Mouse (Mus musculus): ENCODE results near the gene Camk1g.

DNA sequence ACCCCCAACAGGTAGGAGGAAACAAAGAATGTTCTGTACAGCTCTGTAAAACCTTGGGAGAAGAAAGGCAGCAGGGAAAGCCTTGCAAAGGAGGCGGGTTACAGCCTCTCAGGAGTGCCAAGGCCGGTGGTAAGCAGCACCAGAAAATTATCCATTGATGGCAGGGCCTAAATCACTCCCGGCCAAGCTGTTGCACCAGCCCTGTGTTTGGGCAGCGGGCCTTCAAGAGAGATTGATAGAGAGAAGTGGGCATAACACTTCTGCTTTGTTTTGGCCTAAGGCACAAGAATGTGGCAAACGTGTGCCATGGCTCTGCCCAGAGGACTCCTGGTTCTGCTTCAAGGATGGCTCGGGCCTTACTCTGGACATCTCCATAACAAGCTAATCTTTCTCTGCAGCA lies 9.5 kb upstream of the Camk1g start:
- TF ChIP-seq CTCF (IDR thresholded peaks at IDR 0.05; ENCODE audit: borderline replicate concordance, control insufficient read depth, extremely low read depth, insufficient read depth, low read length, poor library complexity) (no peak), POLR2A (IDR thresholded peaks at IDR 0.05; ENCODE audit: control insufficient read depth, extremely low read depth, insufficient read depth, low read length, poor library complexity) (no peak)
